Mouse (Mus musculus): ENCODE data around the gene Zfp628.

GRCm38 (mm10) chr7:4902404-4902803 lies 12.6 kb upstream of the Zfp628 start:
- TF ChIP-seq CTCF (IDR thresholded peaks at IDR 0.05; ENCODE audit: low read depth) (no peak), EP300 (optimal IDR thresholded peaks at IDR 0.05) (no peak)
